Mouse (Mus musculus) heart, postnatal 36 days (tissue): Measurements from ENCODE around the gene E2f6. TPM values are rescaled to one million over a fixed set of nuclear protein-coding genes. Genes with fewer than 3 reads are reported as not detected.

Source experiments
- DNase-seq, 2 experiments: peaks; one replicate each; pipeline ENCODE4 v3.0.0; 2021 to 2022
- intact Hi-C: fragments of 180-260 bp; cut with DNase I; formaldehyde crosslinking; loops from one replicate; pipeline ENCODE4 v1.15.1; 2025
- microRNA-seq, 2 experiments: library from miRNA; unstranded; fragments of <30 nt; microRNA quantifications; one replicate each; pipeline ENCODE4 v1.2.0; 2021; ENCODE audit warnings: borderline number of aligned reads in 2 of 2
- total RNA-seq, 2 experiments: library from RNA; stranded (reverse); gene quantifications; 2 replicates each; pipeline ENCODE4 v1.2.3; 2021

E2f6 gene
- total RNA-seq, 2 experiments from 2014 or later: 72.1 to 74.7 TPM

GRCm38 (mm10) chr12:16869870-16870404, 59.2 kb downstream of the E2f6 start:
- intact Hi-C loops: loop anchor here (2.0 kb wide), 1 partner anchor 19 kb away; no protein-coding TSS in a partner anchor
- DNase-seq: no peak

DNA sequence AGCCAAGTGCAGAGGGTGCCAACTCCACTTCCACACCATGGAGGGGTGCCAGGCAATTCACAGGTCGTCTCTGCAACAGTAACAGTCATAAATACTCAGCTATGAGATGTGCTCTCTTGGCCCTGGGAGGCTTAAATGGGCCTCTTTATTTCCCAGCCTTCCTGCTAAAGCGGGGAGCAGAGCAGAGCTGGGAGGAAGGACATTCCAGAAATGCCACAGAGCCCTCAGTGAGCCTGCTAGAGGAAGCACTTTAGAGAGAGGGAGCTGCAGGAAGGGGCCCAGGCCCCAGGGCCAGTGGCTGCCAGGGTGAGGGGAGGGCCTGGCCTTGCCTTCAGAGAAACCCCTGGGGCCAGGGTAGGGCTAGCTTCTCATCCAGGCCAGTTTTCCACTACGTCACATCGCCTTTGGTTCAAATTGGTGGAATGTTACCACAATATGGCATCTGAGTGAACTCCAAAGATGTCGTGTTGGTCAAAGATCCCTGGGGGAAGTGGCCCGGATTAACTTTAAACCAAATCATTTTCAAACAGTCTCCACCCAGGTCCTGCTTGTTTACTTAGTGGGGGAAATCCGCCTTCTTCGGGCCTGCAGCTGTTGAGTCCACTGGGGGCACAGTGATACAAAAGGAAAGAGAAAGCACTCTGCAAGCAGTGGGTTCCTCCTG, 59.8 kb downstream of the E2f6 start:
- DNase-seq: peak; percentile 71 to 79
- intact Hi-C loops: no loop called here

- intact Hi-C loops: no loop called here
- DNase-seq: no peak
Observed at GRCm38 (mm10) chr12:16872006-16872405, 61.2 kb downstream of the E2f6 start.

DNA sequence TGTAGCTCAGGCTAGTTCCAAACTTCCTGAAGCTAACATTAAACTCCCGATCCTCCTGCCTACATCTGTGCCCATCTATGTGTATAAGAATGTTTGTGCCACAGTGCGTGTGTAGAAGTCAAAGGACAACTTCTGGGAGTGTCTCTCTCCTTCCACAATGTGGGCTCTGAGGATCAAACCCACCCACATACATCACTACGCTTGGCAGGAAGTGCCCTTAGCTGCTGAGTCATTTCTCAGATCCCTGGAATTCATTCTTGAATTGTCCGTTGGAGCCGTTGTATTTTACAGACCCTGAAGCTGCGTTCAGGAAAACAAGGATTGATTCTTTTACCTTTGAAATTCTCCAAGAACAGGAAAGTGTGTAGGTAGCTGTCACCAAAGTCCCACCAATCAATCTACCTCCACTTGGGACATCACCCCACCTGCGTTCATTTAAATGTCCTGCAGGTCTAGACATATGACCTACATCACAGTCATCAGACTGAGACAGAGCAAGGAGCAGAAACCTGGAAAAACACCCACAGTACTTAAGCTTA, 62.2 kb downstream of the E2f6 start:
- no peak for DNase-seq
- intact Hi-C loops: no loop called here

- intact Hi-C loops: no loop called here
- DNase-seq: no peak
Observed at GRCm38 (mm10) chr12:16873549-16873948, 62.8 kb downstream of the E2f6 start.

- DNase-seq: peak; percentile 42
- intact Hi-C loops: no loop called here
Observed at GRCm38 (mm10) chr12:16874086-16874485, 63.3 kb downstream of the E2f6 start.

DNA sequence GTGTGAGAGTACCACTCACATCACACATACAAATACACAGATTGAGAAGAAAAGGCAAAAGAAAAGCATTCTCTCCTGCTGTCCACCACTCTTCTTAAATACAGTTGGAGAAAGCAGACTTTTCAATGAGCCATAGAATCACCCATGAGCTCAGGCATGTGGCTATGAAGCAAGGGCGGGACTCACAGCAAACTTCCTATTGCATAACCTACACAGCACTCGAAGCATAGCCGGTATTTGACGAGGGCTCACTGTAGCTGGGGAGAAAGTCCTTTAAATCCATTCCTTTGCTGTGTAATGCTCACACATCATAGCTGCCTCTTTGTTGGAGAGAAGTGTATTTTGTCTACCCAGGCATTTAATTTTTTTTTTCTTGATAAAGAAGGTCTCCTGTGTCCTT, 64.5 kb downstream of the E2f6 start:
- intact Hi-C loops: no loop called here
- DNase-seq: no peak

DNA sequence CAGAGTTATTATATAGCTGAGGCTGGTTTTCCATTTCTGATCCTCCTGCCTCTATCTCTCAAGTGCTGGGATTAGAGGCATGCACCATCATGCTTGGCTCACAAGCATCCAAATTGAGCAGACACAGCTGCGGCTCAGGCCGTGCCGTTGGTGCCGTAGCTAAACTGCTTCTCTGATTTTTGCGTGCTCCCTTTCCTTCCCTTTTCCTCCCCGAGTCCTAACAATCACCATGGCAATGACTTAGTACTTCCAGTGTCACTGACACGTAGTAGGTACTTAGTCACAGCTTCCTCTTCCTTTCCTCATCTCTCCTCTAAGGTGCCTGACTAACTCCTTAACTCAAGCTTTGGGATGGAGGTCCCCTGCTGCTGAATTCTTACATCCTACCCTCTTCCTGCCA, 64.9 kb downstream of the E2f6 start:
- intact Hi-C loops: loop anchor here (2.0 kb wide), 1 partner anchor 17 kb away; no protein-coding TSS in a partner anchor
- peak in 1 of 2 experiments; percentile 25 for DNase-seq

DNA sequence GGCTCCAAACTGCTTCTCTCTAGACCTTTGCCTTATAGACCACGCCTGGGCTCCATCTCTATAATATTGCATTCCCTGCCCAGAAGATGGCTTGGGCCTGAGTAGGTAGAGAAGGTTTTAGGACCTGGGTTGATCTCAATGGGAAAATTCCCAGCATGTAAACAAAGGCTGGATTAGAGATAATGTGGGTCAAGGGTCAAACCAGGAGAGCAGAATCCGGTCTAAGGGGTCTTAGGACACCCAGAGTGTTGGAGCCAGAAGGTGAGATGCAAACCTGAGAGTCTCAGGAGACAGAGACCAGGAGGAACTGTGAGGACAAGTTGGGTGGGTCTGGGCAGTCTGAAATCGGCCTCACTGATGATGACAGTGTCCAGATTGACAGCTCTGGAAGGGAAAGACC, 65.9 kb downstream of the E2f6 start:
- DNase-seq: no peak
- intact Hi-C loops: loop anchor here (2.0 kb wide), 1 partner anchor 16 kb away; no protein-coding TSS in a partner anchor

GRCm38 (mm10) chr12:16877141-16877540, 66.4 kb downstream of the E2f6 start:
- DNase-seq: peak in 1 of 2 experiments; percentile 33
- intact Hi-C loops: loop anchor here (2.0 kb wide), 1 partner anchor 16 kb away; no protein-coding TSS in a partner anchor

DNA sequence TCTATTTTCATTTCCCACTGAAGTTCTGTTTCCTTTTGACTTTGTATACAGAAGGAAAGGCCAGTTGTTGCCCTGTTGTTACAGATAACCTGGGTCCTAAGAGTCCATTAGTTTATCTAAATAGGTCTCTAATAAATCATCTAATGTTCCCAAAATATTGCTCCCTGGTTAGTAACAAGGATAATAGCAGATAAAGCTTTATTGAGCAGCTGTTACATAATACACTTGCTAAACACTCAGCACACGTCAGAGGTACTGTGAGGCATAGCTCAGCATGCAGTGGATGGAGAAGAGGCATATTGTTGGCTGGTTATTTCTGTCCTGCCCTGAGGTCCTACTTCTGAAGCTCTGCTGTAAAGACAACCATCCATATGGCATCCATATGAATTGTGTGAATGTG, 66.9 kb downstream of the E2f6 start:
- no peak for DNase-seq
- intact Hi-C loops: loop anchor here (2.0 kb wide), 1 partner anchor 15 kb away; no protein-coding TSS in a partner anchor

- intact Hi-C loops: no loop called here
- DNase-seq: no peak
Observed at GRCm38 (mm10) chr12:16879369-16879768, 68.6 kb downstream of the E2f6 start.

DNA sequence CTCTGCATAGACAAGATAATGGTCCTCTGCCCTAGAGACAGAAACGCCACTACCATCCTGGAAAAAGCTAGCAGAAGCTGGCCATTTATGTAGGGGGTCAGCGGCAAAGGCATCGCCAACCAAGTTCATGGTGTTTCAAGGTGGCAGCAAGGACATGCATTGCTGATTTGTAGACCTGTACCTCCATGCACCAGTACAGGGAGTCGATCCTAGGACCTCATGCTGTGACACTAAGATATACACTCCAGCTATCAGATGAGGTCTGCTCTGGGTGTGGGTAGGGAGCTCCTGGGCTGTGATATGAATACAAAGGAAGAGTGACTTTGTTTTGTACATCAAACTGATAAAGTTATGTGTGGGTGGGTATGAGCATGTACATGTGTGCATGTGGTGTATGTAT, 69.3 kb downstream of the E2f6 start:
- intact Hi-C loops: no loop called here

GRCm38 (mm10) chr12:16882442-16882841, 71.7 kb downstream of the E2f6 start:
- intact Hi-C loops: no loop called here
- DNase-seq: no peak

More for the DNA sequence above, 69.3 kb downstream of the E2f6 start:
- no peak for DNase-seq

DNA sequence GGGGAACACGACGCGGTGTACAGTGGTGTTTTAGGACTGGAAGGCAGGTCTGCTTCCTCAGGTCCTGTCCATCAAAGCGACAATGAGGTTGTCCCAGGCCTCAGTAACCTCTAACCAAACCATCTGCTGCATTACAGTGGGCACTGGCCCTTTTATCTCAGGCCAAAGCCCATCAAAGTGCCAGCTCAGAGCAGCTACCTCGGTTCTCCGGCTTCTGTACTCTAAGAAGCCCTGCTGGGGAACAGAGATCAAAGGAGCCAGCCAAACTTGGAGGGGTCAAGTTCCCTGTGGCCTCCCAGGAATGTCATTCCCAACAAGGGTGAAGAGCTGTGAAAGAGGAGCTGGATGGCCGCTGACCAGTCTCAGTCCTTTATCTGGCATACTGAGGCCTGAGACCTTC, 72.3 kb downstream of the E2f6 start:
- intact Hi-C loops: no loop called here
- DNase-seq: no peak

GRCm38 (mm10) chr12:16884534-16884933, 73.8 kb downstream of the E2f6 start:
- intact Hi-C loops: no loop called here
- DNase-seq: no peak

- DNase-seq: no peak
- intact Hi-C loops: no loop called here
Observed at GRCm38 (mm10) chr12:16886354-16886753, 75.6 kb downstream of the E2f6 start.

Small RNAs within 50 kb of the gene (microRNA-seq; reads per million reads assigned to microRNA genes)
- gene Gm44305: 0 reads per million in 2 experiments

Other genes with a start within 250 kb of the E2f6 start
- 100 to 1,000 TPM; 106 to 172 TPM for gene Lpin1, start 200.0 kb upstream of the E2f6 start, total RNA-seq
- gene Ntsr2, start 157.6 kb upstream of the E2f6 start, total RNA-seq: 1 to 10 TPM; 8.6 to 9.6 TPM
- under 1 TPM; 0.33 TPM for gene Greb1, start 10.1 kb upstream of the E2f6 start, total RNA-seq
- 10 to 100 TPM; 77.4 to 84.9 TPM for gene Rock2, start 83.9 kb downstream of the E2f6 start, total RNA-seq
- 1 to 10 TPM; 4.0 to 4.9 TPM for gene Pqlc3, start 189.4 kb downstream of the E2f6 start, total RNA-seq
- under 1 TPM in 1 of 2 experiments, not detected in 1; 0.22 TPM for gene 2410004P03Rik, start 200.8 kb downstream of the E2f6 start, total RNA-seq